Mouse (Mus musculus) ES-Bruce4 (cell line): ENCODE data around the gene Dst. TPM values are rescaled to one million over a fixed set of nuclear protein-coding genes. Genes with fewer than 3 reads are reported as not detected.

Experiments
- H3K27ac ChIP-seq: 2 replicates; pipeline ENCODE4 v1.5.1; 2012; ENCODE audit warnings: low read length, inconsistent platforms; ENCODE audit not compliant: insufficient read depth
- H3K27me3 ChIP-seq: 2 replicates; pipeline ENCODE4 v1.6.1; 2012; ENCODE audit warnings: mild to moderate bottlenecking, low read length, inconsistent platforms; ENCODE audit not compliant: control insufficient read depth, poor library complexity, insufficient read depth, severe bottlenecking
- H3K36me3 ChIP-seq: 2 replicates; pipeline ENCODE4 v1.6.1; 2012; ENCODE audit warnings: inconsistent platforms, mild to moderate bottlenecking, low read length, moderate library complexity; ENCODE audit not compliant: control insufficient read depth, poor library complexity, insufficient read depth, severe bottlenecking
- H3K4me1 ChIP-seq: one replicate; pipeline ENCODE4 v1.8.1; 2011; ENCODE audit warnings: low read length; ENCODE audit not compliant: control insufficient read depth, insufficient read depth
- H3K4me3 ChIP-seq: 2 replicates; pipeline ENCODE4 v1.5.1; 2011; ENCODE audit warnings: low read depth, mild to moderate bottlenecking, low read length
- H3K9ac ChIP-seq: 2 replicates; pipeline ENCODE4 v1.6.1; 2012; ENCODE audit warnings: low read depth, mild to moderate bottlenecking, inconsistent platforms; ENCODE audit not compliant: poor library complexity, severe bottlenecking
- H3K9me3 ChIP-seq: replicated peaks from 2 replicates; pipeline ENCODE4 v1.6.1; 2012; ENCODE audit warnings: mild to moderate bottlenecking, low read length, inconsistent platforms; ENCODE audit not compliant: control insufficient read depth, poor library complexity, insufficient read depth, severe bottlenecking
- CTCF ChIP-seq: IDR thresholded peaks from one replicate; pipeline ENCODE4 v1.8.1; 2011; ENCODE audit warnings: low read depth, low read length
- EP300 ChIP-seq: IDR thresholded peaks from 2 replicates; pipeline ENCODE4 v1.6.1; 2011; ENCODE audit warnings: low read depth, low read length; ENCODE audit not compliant: insufficient read depth
- POLR2A ChIP-seq: IDR thresholded peaks from one replicate; pipeline ENCODE4 v1.8.1; 2011; ENCODE audit warnings: low read length; ENCODE audit not compliant: insufficient read depth
- polyA plus RNA-seq: library from polyadenylated mRNA; stranded (reverse); fragments of >200 nt; gene quantifications from 2 replicates; pipeline ENCODE4 v1.2.4, GENCODE M21; 2011; ENCODE audit warnings: low read depth; ENCODE audit not compliant: missing spikeins, insufficient read depth, insufficient read length

Gene Dst
- polyA plus RNA-seq, 1 experiment = 296 TPM

DNA sequence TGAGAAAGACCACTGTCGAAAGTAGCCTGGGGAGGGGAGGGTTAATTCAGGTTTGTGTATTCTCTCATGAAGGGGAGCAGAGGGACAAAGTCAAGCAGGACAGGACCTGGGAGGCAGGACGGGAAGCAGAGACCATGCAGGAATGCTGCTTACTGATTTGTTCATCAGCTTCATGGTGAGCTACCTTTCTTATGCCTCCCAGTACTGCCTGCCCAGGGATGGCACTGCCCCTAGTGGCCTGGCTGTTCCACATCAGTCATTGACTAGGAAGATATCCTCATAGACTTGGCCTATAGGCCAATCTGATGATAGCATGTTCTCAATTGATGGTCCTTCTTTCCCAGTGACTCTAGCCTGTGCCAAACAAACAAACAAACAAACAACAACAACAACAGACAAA is 35.9 kb downstream of the Dst start:
- H3K9ac ChIP-seq = no peak overlapping the region
- H3K36me3 ChIP-seq = no peaks in the 10 kb centered on the region
- 0 out of 2 replicates have a peak overlapping the region, but pooled peaks have one; percentile 36 for H3K27ac ChIP-seq
- TF ChIP-seq EP300 (peak; percentile 79), POLR2A (no peak), CTCF (peak; percentile 84)
- no peaks in the 10 kb centered on the region for H3K27me3 ChIP-seq
- no peak overlapping the region for H3K4me3 ChIP-seq
- H3K4me1 ChIP-seq = peaks cover 8% of the 10 kb centered on the region
- H3K9me3 ChIP-seq = no peaks in the 10 kb centered on the region

DNA sequence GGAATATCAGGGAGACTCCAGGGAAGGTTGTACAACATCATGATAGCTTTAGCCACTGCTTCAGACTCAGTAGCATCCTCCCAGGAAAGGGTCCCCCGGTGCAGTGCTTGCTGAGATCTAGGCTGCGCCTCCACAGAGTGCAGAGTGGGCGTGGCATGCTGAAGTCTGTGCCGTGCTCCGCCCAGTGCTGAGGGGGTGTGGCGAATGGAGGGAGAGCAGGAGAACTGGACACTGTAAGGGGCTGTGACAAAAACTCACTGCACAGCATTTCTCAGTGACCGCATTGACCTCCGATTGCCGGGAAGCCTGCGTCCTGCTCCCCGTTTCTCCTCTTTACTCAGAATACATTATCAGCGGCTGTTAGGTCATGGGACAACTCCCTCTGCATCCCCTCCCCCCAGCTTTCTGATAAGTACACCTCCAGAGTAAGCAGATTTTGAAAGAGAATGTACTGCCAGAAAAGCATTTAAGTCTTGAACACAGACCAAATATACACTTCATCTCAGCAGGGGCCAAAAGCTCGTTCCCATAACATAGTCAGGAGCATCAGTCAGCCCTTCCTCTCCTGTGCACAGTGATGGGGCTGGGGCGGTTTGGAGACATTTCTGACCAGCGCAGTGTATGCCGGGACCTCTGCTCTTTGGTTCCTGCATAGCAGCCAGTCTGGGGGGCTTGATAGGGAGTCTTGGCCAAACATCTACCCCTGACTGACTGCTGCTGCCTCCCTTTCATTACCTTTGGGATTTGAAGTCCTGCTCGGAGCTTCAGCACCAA is 37.1 kb downstream of the Dst start:
- Histone ChIP-seq H3K27me3 (no peaks in the 10 kb centered on the region), H3K9me3 (no peaks in the 10 kb centered on the region), H3K4me1 (peaks cover 4% of the 10 kb centered on the region), H3K9ac (peak overlapping the region; percentile 22), H3K4me3 (peak overlapping the region; percentile 41), H3K27ac (peak overlapping the region; percentile 88), H3K36me3 (no peaks in the 10 kb centered on the region)
- TF ChIP-seq CTCF (no peak), POLR2A (peak; percentile 41), EP300 (peak; percentile 69; the same call in 1 of the 2 replicates)

DNA sequence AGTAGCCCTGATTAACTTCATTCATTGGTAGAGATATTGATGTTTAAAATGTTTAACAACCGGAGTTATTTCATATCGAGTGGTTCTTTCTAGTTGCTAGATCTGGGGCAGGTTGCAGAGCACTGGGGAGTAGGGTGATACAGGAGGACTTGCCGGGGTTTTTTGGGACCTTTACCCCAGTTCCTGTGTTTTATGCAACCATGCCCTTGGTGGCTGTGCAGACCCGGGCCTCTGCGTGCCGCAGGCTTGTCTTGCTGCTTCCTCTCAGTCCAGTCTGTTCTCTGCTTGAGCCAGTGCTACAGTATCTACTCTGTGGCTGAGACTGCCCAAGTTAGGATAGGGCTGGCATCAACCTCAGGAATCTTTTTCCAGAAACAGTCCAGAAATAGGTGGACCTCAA is 37.7 kb downstream of the Dst start:
- no peak overlapping the region; the same call in 1 of the 2 replicates for H3K4me3 ChIP-seq
- TF ChIP-seq EP300 = no peak
- no peak for TF ChIP-seq CTCF
- TF ChIP-seq POLR2A = no peak
- no peaks in the 10 kb centered on the region for H3K27me3 ChIP-seq
- peak overlapping the region; percentile 22 for H3K9ac ChIP-seq
- H3K9me3 ChIP-seq = no peaks in the 10 kb centered on the region
- H3K27ac ChIP-seq = peak overlapping the region; percentile 80
- H3K36me3 ChIP-seq = no peaks in the 10 kb centered on the region
- H3K4me1 ChIP-seq = peaks cover 4% of the 10 kb centered on the region

DNA sequence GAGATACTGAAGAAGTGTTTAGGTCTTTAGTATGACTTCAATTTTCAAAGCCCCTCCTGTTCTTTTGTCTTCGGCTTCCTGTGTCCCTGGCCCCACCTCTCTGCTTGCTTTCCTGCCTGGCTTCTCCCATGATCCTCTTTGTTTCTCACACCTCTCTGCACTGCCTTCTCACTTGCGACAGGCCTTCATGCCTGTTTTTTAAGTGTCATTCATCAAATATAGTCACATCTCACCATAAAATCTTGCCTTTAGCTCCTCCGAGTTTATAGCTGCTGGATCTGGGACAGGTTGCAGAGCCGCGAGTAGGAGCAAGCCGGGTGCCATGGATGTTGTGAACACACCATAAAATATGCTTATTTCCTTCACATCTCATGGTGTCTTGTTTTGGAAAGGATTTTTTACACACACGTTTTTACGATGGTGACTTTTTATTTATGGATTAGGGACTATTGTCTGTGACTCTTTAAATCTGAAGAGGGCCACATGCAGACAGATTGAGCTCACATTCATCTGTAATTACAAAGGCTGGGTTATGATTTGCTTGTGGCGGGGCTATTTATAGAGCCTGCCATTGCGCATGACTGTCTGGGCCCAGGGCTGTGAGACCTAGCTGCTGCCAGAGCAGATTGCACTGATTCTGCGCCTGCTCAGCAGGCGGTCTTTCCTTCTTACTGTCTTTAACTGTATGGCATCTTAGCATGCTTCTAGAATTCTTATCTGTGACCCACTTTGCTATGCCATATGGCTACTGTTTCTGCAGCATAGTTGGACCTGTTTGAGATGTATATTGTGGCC is 38.8 kb downstream of the Dst start:
- Histone ChIP-seq H3K27me3 (no peaks in the 10 kb centered on the region), H3K27ac (peak overlapping the region; percentile 80; the same call in 1 of the 2 replicates), H3K9me3 (no peaks in the 10 kb centered on the region), H3K36me3 (no peaks in the 10 kb centered on the region), H3K4me1 (peaks cover 4% of the 10 kb centered on the region), H3K4me3 (no peak overlapping the region), H3K9ac (peak overlapping the region; percentile 40)
- TF ChIP-seq EP300 (no peak), POLR2A (no peak), CTCF (no peak)

DNA sequence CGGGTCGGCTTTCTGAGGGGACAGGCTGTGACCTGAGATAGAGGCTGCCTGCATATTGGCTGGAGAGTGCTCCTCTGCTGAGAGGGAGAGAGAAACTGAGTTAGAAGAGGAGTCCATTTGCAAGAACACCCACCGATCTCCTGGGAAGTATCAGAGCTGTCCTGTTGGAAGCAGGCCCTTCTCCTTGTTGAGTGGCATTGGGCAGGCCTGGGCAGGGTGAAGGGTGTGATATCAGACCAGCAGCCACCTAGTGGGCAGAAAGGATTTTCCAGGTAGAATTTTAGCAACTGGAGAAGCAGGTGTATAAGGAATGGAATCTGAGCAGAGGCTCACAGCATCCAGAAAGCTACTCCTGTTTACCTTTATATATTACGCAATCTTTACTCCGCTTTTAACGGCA is 39.8 kb downstream of the Dst start:
- H3K4me1 ChIP-seq = peaks cover 4% of the 10 kb centered on the region
- no peak overlapping the region; the same call in 1 of the 2 replicates for H3K9ac ChIP-seq
- H3K4me3 ChIP-seq = no peak overlapping the region
- H3K27me3 ChIP-seq = no peaks in the 10 kb centered on the region
- no peaks in the 10 kb centered on the region for H3K36me3 ChIP-seq
- TF ChIP-seq POLR2A = no peak
- TF ChIP-seq CTCF = no peak
- TF ChIP-seq EP300 = no peak
- no peaks in the 10 kb centered on the region for H3K9me3 ChIP-seq
- peak overlapping the region; percentile 70 for H3K27ac ChIP-seq
